Mouse (Mus musculus) forebrain, embryonic 16.5 days (tissue): ENCODE measurements at regions not wholly inside any gene's neighbourhood (a gene's known extent, or its start where the extent isn't known, plus 50 kb on each side); places are given as distances from the start of the nearest gene placed in this dataset.

Source experiments
- ATAC-seq: fragments of 200-750 bp; cut with Nextera tagmentation; 2 replicates; pipeline ENCODE4 v1.8.0; 2017; ENCODE audit warnings: mild to moderate bottlenecking, moderate library complexity
- H3K27ac ChIP-seq: fragments of 300-500 bp; sonication (generic); 2 replicates; pipeline ENCODE4 v1.5.1; 2014; ENCODE audit warnings: low read length, control low read depth
- H3K27me3 ChIP-seq: fragments of 300-500 bp; sonication (generic); replicated peaks from 2 replicates; pipeline ENCODE4 v1.6.1; 2014; ENCODE audit warnings: low read length; ENCODE audit not compliant: control insufficient read depth, insufficient read depth
- H3K36me3 ChIP-seq: fragments of 300-500 bp; sonication (generic); 2 replicates; pipeline ENCODE4 v1.6.1; 2014; ENCODE audit not compliant: control insufficient read depth, insufficient read depth
- H3K4me1 ChIP-seq: fragments of 300-500 bp; sonication (generic); replicated peaks from 2 replicates; pipeline ENCODE4 v1.6.1; 2014; ENCODE audit warnings: low read length; ENCODE audit not compliant: control insufficient read depth, insufficient read depth
- H3K4me2 ChIP-seq: fragments of 300-500 bp; sonication (generic); 2 replicates; pipeline ENCODE4 v1.6.1; 2014; ENCODE audit warnings: mild to moderate bottlenecking, low read length, control low read depth
- H3K4me3 ChIP-seq: fragments of 300-500 bp; sonication (generic); replicated peaks from 2 replicates; pipeline ENCODE4 v1.5.1; 2014; ENCODE audit warnings: mild to moderate bottlenecking, low read length, control low read depth
- H3K9ac ChIP-seq: fragments of 300-500 bp; sonication (generic); replicated peaks from 2 replicates; pipeline ENCODE4 v1.6.1; 2014; ENCODE audit warnings: low read depth, low read length, control low read depth
- H3K9me3 ChIP-seq: fragments of 300-500 bp; sonication (generic); 2 replicates; pipeline ENCODE4 v1.6.1; 2016; ENCODE audit warnings: low read length; ENCODE audit not compliant: control insufficient read depth
- WGBS: fragments of 180-500 bp; shearing (Covaris S2); extraction: QIAGEN DNeasy Blood & Tissue Kit; methylation state at CpG from one replicate; pipeline ENCODE4 v1.1.7; 2014; 5-methylcytosine and 5-hydroxymethylcytosine counted together

- Histone ChIP-seq H3K4me3 (no peak overlapping the region), H3K27me3 (no peaks in the 10 kb centered on the region), H3K9ac (no peak overlapping the region), H3K4me1 (no peaks in the 10 kb centered on the region), H3K36me3 (no peaks in the 10 kb centered on the region), H3K4me2 (no peak overlapping the region), H3K9me3 (no peaks in the 10 kb centered on the region), H3K27ac (no peak overlapping the region)
- no peak for ATAC-seq
These were observed 132.2 kb downstream of the Nfkbiz start for GRCm38 (mm10) chr16:55706502-55706901.

- 85% methylated on average over 3 of the region's 3 CpGs for WGBS
- H3K27me3 ChIP-seq, result no peaks in the 10 kb centered on the region
- H3K9ac ChIP-seq, result no peak overlapping the region
- ATAC-seq, result no peak
- no peak overlapping the region for H3K4me3 ChIP-seq
- H3K4me2 ChIP-seq, result no peak overlapping the region
- H3K27ac ChIP-seq, result no peak overlapping the region
- no peaks in the 10 kb centered on the region for H3K9me3 ChIP-seq
- H3K4me1 ChIP-seq, result no peaks in the 10 kb centered on the region
- no peaks in the 10 kb centered on the region for H3K36me3 ChIP-seq
These were observed 140.2 kb downstream of the Nfkbiz start for GRCm38 (mm10) chr16:55698489-55698892.

- no peaks in the 10 kb centered on the region for H3K9me3 ChIP-seq
- ATAC-seq, result no peak
- H3K27ac ChIP-seq, result no peak overlapping the region
- no peak overlapping the region for H3K4me2 ChIP-seq
- H3K4me3 ChIP-seq, result no peak overlapping the region
- H3K36me3 ChIP-seq, result no peaks in the 10 kb centered on the region
- no peaks in the 10 kb centered on the region for H3K27me3 ChIP-seq
- 98% methylated on average over 2 of the region's 2 CpGs for WGBS
- H3K9ac ChIP-seq, result no peak overlapping the region
- H3K4me1 ChIP-seq, result no peaks in the 10 kb centered on the region
These were observed 147.6 kb downstream of the Nfkbiz start for GRCm38 (mm10) chr16:55691069-55691468.

GRCm38 (mm10) chr16:55663946-55664345 lies 174.8 kb downstream of the Nfkbiz start:
- H3K9ac ChIP-seq, result no peak overlapping the region
- 94% methylated on average over 1 of the region's 1 CpGs for WGBS
- H3K4me2 ChIP-seq, result no peak overlapping the region
- H3K4me3 ChIP-seq, result no peak overlapping the region
- H3K9me3 ChIP-seq, result no peaks in the 10 kb centered on the region
- no peak for ATAC-seq
- no peaks in the 10 kb centered on the region for H3K27me3 ChIP-seq
- no peaks in the 10 kb centered on the region for H3K36me3 ChIP-seq
- no peak overlapping the region for H3K27ac ChIP-seq
- H3K4me1 ChIP-seq, result no peaks in the 10 kb centered on the region

DNA sequence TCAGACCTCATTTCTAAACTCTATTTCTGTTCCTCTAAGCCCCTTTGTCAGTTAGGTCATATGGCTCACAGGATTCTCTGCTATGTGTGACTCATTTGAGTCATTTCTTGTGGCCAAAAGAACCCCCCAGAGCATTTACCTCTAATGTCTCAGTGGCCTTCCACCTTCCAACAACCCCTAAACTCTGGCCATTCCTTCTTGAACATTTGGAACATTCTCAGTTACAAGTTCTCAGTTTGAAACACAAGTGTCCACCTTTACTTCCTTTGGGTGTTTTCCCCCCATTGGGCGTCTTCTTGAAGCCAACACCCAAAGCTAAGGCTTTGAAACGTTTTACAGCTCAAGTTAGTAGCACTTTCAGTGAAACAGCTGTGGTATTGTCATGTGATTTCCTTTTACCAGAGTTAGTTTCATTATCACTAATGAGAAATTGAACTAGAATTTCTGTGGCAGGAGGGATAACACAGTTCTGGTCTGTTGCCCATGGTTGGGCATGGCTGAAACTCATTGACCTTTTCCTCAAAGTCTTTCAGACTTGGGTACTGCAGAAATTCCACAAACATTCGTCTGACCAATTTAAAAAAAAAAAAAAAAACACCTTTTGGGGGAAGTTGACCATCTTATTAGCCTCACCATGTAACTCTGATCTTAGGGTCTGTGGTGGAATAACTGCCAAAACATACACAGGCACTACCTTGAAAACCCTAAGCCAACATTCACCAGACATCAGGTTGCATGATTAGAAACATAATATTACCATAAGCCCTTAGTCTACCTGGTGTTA lies 201.8 kb downstream of the Nfkbiz start:
- Histone ChIP-seq H3K27ac (no peak overlapping the region), H3K36me3 (no peaks in the 10 kb centered on the region), H3K4me3 (no peak overlapping the region), H3K9me3 (no peaks in the 10 kb centered on the region), H3K4me1 (no peaks in the 10 kb centered on the region), H3K4me2 (no peak overlapping the region), H3K9ac (no peak overlapping the region), H3K27me3 (no peaks in the 10 kb centered on the region)
- 69% methylated on average over 3 of the region's 3 CpGs for WGBS
- no peak for ATAC-seq

DNA sequence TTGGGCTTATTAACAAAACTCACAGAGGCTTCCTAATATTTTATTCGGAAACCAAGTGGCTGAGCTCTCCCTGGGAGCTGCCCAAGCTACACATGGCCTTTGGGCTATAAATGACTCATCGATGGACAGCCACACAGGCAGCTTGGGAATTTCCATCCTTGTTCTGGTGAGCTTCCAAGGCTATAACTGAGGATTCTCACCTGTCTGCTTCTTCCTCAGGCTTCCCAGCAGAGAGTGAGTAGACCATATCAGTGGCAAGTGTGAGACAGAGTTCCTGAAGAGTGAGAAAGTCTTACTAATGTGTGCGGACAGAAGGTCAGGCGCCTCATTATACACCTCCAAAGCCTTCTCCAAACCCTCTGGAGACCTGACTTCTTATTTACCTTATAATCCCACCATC lies 202.5 kb downstream of the Nfkbiz start:
- WGBS, result 92% methylated on average over 4 of the region's 4 CpGs
- Histone ChIP-seq H3K9ac (no peak overlapping the region), H3K27me3 (no peaks in the 10 kb centered on the region), H3K4me3 (no peak overlapping the region), H3K36me3 (no peaks in the 10 kb centered on the region), H3K9me3 (no peaks in the 10 kb centered on the region), H3K4me2 (no peak overlapping the region), H3K4me1 (no peaks in the 10 kb centered on the region), H3K27ac (no peak overlapping the region)
- no peak for ATAC-seq

- Histone ChIP-seq H3K9ac (no peak overlapping the region), H3K9me3 (no peaks in the 10 kb centered on the region), H3K27me3 (no peaks in the 10 kb centered on the region), H3K36me3 (no peaks in the 10 kb centered on the region), H3K4me3 (no peak overlapping the region), H3K4me2 (no peak overlapping the region), H3K4me1 (no peaks in the 10 kb centered on the region), H3K27ac (no peak overlapping the region)
- no peak for ATAC-seq
- 82% methylated on average over 1 of the region's 1 CpGs for WGBS
These were observed 204.0 kb downstream of the Nfkbiz start for GRCm38 (mm10) chr16:55634691-55635090.

GRCm38 (mm10) chr16:55632220-55632619 lies 206.5 kb downstream of the Nfkbiz start:
- no peak for ATAC-seq
- no peak overlapping the region for H3K4me3 ChIP-seq
- H3K9me3 ChIP-seq, result no peaks in the 10 kb centered on the region
- no peak overlapping the region for H3K27ac ChIP-seq
- no peak overlapping the region for H3K9ac ChIP-seq
- H3K27me3 ChIP-seq, result no peaks in the 10 kb centered on the region
- no peaks in the 10 kb centered on the region for H3K36me3 ChIP-seq
- no peak overlapping the region for H3K4me2 ChIP-seq
- WGBS, result 90% methylated on average over 3 of the region's 3 CpGs
- no peaks in the 10 kb centered on the region for H3K4me1 ChIP-seq

DNA sequence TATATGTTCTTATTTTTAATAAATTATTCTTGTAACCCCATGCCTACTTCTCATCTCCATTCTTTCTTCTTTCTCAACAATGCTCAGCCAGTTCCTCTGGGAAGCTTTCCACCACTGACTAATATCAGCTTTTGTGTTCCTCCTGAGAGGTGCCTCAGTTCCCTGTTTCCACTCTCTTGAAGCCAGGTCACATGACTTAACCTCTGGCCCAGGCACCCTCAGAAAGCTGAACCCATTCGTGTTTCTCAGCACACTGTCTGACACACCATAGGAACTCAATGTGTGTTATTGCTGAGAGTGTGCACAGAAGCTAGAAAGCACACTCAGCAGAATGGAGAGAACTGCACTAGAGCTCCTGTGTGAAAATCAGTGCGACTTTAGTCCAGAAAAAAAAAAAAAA lies 207.1 kb downstream of the Nfkbiz start:
- H3K4me3 ChIP-seq, result no peak overlapping the region
- H3K9me3 ChIP-seq, result no peaks in the 10 kb centered on the region
- H3K4me2 ChIP-seq, result no peak overlapping the region
- no peaks in the 10 kb centered on the region for H3K36me3 ChIP-seq
- ATAC-seq, result no peak
- no peak overlapping the region for H3K9ac ChIP-seq
- H3K27ac ChIP-seq, result no peak overlapping the region
- 71% methylated on average over 2 of the region's 2 CpGs for WGBS
- no peaks in the 10 kb centered on the region for H3K27me3 ChIP-seq
- H3K4me1 ChIP-seq, result no peaks in the 10 kb centered on the region

DNA sequence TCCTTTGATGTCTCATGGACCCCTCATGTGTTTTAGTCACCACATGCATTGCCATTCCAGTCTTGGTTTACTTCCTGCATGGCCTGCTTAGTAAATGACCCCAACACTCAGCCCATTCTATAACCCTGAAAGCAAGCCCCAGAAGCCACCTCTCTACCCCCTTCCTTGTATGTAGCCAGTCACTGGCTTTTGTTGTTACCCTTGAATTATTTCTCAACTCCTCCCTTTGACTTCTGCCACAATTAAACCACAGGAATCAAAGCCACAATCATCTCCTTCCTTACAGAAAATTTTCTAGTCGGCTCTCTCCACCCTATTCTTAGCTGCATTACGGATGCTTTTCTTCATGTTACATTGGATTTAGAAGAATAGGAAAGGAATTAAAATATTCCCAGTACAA lies 207.7 kb downstream of the Nfkbiz start:
- Histone ChIP-seq H3K9ac (no peak overlapping the region), H3K4me2 (no peak overlapping the region), H3K36me3 (no peaks in the 10 kb centered on the region), H3K27ac (no peak overlapping the region), H3K4me1 (no peaks in the 10 kb centered on the region), H3K27me3 (no peaks in the 10 kb centered on the region), H3K4me3 (no peak overlapping the region), H3K9me3 (0 out of 2 replicates have a peak, but pooled peaks cover 2% of the 10 kb centered on the region)
- no peak for ATAC-seq
- WGBS, result 82% methylated on average over 2 of the region's 2 CpGs
